Mouse (Mus musculus) stomach, embryonic 14.5 days (tissue): Measurements from ENCODE around the gene Dapk3. TPM values are rescaled to one million over a fixed set of nuclear protein-coding genes. Genes with fewer than 3 reads are reported as not detected.

Source experiments
- ATAC-seq: fragments of 200-750 bp; cut with Nextera tagmentation; 2 replicates; pipeline ENCODE4 v1.8.0; 2017; ENCODE audit warnings: low read depth, moderate TSS enrichment; ENCODE audit not compliant: insufficient number of reproducible peaks, insufficient read depth, low FRiP score
- H3K27ac ChIP-seq: fragments of 300-500 bp; sonication (generic); 2 replicates; pipeline ENCODE4 v1.5.1; 2014; ENCODE audit warnings: mild to moderate bottlenecking, low read length, moderate library complexity, mixed read lengths
- H3K27me3 ChIP-seq: fragments of 300-500 bp; sonication (generic); 2 replicates; pipeline ENCODE4 v1.6.1; 2014; ENCODE audit warnings: low read length, control low read depth, mixed read lengths; ENCODE audit not compliant: control insufficient read depth, insufficient read depth
- H3K36me3 ChIP-seq: fragments of 300-500 bp; sonication (generic); 2 replicates; pipeline ENCODE4 v1.6.1; 2014; ENCODE audit warnings: mild to moderate bottlenecking, control low read depth, low read length, moderate library complexity, mixed read lengths; ENCODE audit not compliant: control insufficient read depth, insufficient read depth
- H3K4me1 ChIP-seq: fragments of 300-500 bp; sonication (generic); 2 replicates; pipeline ENCODE4 v1.6.1; 2014; ENCODE audit warnings: low read length, control low read depth, mixed read lengths; ENCODE audit not compliant: control insufficient read depth, insufficient read depth
- H3K4me2 ChIP-seq: fragments of 300-500 bp; sonication (generic); replicated peaks from 2 replicates; pipeline ENCODE4 v1.6.1; 2014; ENCODE audit warnings: low read depth, low read length, control low read depth
- H3K4me3 ChIP-seq: fragments of 300-500 bp; sonication (generic); 2 replicates; pipeline ENCODE4 v1.5.1; 2014; ENCODE audit warnings: low read depth, low read length, control low read depth
- H3K9ac ChIP-seq: fragments of 300-500 bp; sonication (generic); replicated peaks from 2 replicates; pipeline ENCODE4 v1.6.1; 2014; ENCODE audit warnings: low read depth, mild to moderate bottlenecking, control low read depth, low read length, moderate library complexity, mixed read lengths
- H3K9me3 ChIP-seq: fragments of 300-500 bp; sonication (generic); 2 replicates; pipeline ENCODE4 v1.6.1; 2016; ENCODE audit warnings: low read depth, low read length, control low read depth; ENCODE audit not compliant: control insufficient read depth
- WGBS: fragments of 180-500 bp; shearing (Covaris S2); extraction: QIAGEN DNeasy Blood & Tissue Kit; methylation state at CpG from one replicate; pipeline ENCODE4 v1.1.7; 2014; 5-methylcytosine and 5-hydroxymethylcytosine counted together
- polyA plus RNA-seq: library from polyadenylated mRNA; unstranded; fragments of >200 nt; fragmentation: Nextera tagmentation; extraction: Ambion mirVana; gene quantifications from 2 replicates; pipeline ENCODE4 v1.2.1, GENCODE M21; 2014

Dapk3 gene
- 48.9 and 58.7 TPM in 2 replicates for polyA plus RNA-seq

DNA sequence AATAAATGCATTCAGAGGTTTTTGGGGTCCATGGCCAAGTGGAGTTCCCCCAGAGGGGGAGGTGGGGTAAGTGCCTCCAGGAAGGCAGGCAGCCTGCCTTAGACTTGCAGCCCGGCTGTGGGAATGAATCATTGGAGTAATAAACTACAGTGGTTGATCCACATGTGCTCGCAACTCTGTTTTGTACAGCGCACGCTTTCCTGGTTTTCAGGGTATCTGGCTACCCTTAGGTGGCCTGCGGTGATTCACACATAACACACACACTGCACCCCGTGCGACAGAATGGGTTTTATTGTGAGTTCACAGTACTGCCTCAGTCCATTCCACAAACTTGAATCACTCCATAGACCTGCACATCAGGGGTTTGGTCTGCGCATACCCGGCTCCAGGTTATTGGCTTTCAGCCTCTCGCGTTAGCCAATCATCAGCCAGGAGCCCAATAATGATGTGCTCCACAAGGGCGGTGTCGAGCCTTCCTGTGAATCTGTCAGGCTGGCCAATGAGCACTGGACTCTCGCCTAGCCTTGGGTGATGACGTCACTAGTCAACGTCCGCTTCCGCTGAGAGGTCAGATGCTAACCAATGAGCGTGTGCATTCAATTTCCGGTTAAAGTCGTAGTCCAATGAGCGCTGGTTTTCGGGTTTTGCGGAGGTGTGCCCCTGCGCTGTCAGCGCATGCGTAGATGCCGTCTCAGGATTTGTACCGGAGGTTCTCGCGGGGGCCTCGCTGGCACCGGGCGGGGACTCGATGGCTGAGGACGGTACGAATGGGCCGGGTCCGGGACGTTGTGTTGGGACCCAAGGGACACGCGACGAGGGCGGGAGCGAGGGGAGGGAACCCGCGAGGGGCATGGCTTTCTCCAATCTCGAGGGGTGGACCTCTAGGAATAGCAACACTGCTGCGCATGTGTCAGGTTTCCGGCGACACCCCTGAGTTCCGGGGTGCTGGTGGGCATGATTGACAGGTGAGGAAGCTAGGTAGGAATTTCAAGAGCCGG lies at the start of gene Dapk3:
Dapk3 (plus strand) TSS at position 670 of the 998 bp plus-strand sequence.
- H3K4me1 ChIP-seq = peaks cover 29% of the 10 kb centered on the region
- H3K36me3 ChIP-seq = peaks cover 61% of the 10 kb centered on the region
- no peaks in the 10 kb centered on the region for H3K9me3 ChIP-seq
- ATAC-seq = peak; percentile 91
- H3K4me2 ChIP-seq = peak within 1 kb of the TSS; percentile 61
- peak within 1 kb of the TSS; percentile 65 for H3K9ac ChIP-seq
- WGBS = 5% methylated on average over 53 of the region's 53 CpGs
- peak within 1 kb of the TSS; percentile 63 for H3K4me3 ChIP-seq
- H3K27ac ChIP-seq = peak within 1 kb of the TSS; percentile 85
- H3K27me3 ChIP-seq = no peaks in the 10 kb centered on the region

DNA sequence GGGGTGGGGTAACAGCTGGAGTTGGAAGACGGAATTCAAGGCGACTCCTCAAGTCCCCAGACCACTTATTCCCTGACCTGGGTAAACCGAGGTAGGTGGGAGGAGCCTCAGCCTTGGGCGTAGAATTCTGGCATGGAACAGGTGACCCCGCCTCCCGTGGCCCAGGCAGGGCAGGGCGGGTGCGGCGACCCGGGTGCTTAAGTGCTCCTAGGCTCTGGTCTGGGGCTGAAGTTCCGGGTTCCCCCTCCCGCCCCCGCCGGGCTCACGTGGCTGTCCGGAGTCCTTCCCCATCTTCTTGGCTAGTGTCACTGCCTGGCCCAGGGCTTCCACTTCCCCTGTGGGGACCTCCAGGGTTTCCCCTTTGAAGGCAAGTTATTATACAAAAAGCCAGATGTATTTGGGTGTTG lies 48.6 kb upstream of the Dapk3 start:
- no peaks in the 10 kb centered on the region for H3K9me3 ChIP-seq
- ATAC-seq = no peak
- no peaks in the 10 kb centered on the region for H3K36me3 ChIP-seq
- H3K27ac ChIP-seq = no peak overlapping the region
- H3K4me2 ChIP-seq = peak overlapping the region; percentile 2; the same call in 1 of the 2 replicates
- no peak overlapping the region for H3K4me3 ChIP-seq
- WGBS = 3% methylated on average over 16 of the region's 16 CpGs
- peaks cover 4% of the 10 kb centered on the region; the same call in 1 of the 2 replicates for H3K27me3 ChIP-seq
- H3K9ac ChIP-seq = no peak overlapping the region
- H3K4me1 ChIP-seq = peaks cover 17% of the 10 kb centered on the region

DNA sequence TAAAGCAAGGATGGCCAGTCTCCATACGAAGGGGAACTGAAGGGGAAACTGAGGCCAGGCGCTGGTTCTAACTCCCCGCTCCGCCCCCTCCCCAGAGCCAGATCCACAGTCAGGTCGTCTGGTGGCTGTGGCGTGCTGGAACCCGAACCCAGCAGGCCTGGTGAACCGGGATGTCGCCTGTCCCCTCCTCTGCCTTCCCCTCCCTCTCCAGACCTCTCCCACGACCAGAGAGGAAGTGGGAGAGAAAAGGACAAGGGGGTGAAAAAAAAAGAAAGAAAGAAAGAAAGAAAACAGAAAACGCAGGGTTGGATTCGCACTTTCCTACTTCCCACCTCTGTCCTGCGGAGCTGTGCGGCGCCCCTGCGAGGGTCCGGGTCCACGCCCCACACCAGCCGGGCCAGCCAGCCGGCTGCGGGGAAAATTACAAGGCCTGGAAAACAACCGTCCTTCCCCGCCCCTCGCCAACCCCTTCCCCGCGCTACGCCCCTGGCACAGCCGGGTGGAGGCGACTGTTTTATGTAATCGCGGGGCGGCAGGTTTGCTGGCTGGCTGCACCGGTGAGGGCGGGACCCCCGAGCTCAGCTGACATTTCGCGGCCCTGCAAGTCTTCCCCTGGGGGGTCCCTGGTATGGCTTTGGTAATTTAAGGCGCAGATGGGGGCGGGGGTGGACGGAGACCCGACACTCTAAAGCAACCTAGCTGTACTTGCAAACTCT lies 47.7 kb upstream of the Dapk3 start, which contains the start of gene Zbtb7a:
Zbtb7a (plus strand) TSS at position 255 of the 716 bp plus-strand sequence.
- WGBS = 3% methylated on average over 40 of the region's 41 CpGs
- peak within 1 kb of the TSS; percentile 99 for H3K9ac ChIP-seq
- ATAC-seq = no peak
- peaks cover 4% of the 10 kb centered on the region; the same call in 1 of the 2 replicates for H3K27me3 ChIP-seq
- peak within 1 kb of the TSS; percentile 84 for H3K4me2 ChIP-seq
- peak within 1 kb of the TSS; percentile 99 for H3K27ac ChIP-seq
- no peaks in the 10 kb centered on the region for H3K9me3 ChIP-seq
- peak within 1 kb of the TSS; percentile 94 for H3K4me3 ChIP-seq
- peaks cover 26% of the 10 kb centered on the region for H3K4me1 ChIP-seq
- no peaks in the 10 kb centered on the region for H3K36me3 ChIP-seq

DNA sequence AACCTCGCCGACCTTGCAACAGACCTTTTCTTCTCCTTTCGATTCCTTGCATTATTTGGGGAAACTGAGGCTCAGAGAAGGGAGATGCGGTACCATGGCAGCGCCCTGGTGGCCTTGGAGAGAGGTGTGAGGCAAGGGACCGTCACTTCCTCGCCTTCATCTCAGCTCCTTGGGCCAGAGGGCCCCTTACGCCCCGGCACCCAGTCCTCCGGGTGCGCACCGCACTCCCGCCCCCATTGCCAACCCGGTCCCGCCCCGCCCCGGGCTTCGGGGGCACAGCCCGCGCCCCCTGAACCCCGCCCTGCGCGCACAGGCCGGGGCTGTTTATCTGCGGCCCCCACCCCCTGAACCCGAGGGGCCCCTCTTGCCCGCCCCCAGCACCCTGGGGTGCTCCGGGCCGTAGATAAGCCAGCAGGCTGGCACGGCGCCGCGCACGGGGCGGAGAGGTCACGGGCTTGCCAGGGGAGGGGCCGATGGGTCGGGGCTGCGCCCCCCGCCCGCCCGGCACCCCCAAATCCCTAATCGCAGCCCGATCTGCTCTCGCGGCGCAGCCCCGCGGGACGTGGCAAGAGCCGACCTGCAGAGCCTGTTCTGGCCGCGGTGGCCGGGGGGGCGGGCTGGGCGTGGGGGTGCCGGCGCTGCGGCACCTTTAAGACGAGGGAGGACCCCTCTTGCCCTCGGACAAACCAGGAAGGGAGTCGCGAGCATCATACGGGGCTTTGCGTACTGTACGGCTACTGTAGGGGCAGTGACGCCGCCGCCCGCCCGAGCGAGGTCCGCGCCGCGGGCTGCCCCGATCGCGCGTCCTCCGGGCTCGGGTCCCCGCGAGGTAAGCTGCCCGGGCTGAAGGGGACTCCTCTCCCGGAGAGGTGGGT lies 46.7 kb upstream of the Dapk3 start:
- Histone ChIP-seq H3K36me3 (no peaks in the 10 kb centered on the region), H3K4me2 (peak overlapping the region; percentile 84), H3K4me1 (peaks cover 36% of the 10 kb centered on the region), H3K27me3 (peaks cover 4% of the 10 kb centered on the region; the same call in 1 of the 2 replicates), H3K4me3 (peak overlapping the region; percentile 94), H3K27ac (peak overlapping the region; percentile 99), H3K9ac (peak overlapping the region; percentile 99), H3K9me3 (no peaks in the 10 kb centered on the region)
- WGBS = under 1% methylated on average over 71 of the region's 86 CpGs
- peak; percentile 30 for ATAC-seq

DNA sequence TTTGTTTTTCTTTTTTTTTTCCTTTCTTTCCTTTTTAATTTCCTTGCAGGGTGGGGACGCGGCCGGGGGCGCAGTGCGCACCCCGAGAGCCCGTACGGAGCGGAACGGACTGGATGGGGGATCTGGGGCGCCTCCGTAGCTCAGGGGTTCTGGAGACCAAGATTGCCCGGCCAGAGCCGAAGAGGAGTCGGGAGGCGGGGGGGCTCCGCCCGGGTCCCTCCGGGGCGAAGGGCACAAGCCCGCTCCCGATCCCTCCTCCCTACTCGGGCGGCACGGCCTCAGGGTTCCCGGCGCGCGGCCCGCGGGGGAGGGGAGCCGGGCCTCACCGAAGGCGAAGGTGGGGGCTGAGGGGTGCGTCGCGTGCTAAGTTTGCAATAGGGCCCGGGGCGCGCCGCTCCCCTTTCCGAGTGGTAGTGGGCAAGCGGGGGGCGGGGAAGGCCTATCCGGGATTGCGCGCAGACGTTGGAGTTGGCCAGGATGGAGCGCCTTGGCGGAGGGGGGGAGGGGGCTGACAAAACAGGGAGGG lies 46.0 kb upstream of the Dapk3 start:
- H3K4me1 ChIP-seq = peaks cover 42% of the 10 kb centered on the region

DNA sequence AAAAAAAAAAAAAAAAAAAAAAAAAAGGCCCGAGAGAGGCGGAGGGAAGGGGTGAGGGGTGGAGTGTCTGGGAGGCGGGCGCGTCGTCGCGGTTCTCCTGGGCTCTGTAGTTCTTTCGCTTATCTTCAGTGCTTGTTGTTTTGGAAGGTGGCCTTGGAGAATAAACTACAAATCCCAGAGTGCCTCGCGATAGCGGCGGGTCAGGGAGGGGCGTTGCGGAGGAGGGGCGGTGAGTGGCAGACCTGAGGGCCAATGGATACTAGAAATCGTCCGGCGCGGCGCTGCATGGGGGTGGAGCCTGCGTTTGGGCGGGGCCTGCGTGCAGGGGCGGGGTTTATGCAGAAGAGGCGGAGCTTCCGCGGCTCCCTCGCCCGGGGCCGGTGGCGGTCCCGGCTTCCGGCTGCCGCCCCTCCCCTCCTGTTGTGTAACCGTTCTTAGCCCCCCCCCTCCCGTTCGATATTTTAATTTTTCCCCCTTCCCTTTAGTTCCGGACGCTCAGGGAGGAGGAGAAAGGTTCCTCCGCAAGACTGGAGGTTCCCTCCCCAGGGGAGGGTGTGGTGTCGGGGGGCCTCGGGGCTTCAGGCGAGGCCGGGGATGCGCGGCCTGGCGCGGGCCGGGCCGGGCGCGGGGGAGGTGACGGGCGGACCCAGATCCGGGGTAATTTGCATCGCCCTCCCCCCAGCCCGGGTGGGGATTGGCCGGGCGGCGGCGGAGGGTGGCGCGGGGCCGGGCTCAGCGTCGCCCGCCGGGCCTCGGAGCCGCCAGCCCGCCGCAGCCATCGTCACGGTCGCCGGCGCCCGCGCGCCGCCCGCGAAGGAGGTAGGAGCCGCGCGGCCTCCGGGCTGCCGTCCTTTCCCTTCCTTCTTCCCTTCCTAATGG lies 45.3 kb upstream of the Dapk3 start:
- Histone ChIP-seq H3K9ac (peak overlapping the region; percentile 90), H3K4me2 (peak overlapping the region; percentile 93), H3K27me3 (peaks cover 4% of the 10 kb centered on the region; the same call in 1 of the 2 replicates), H3K4me3 (peak overlapping the region; percentile 94), H3K4me1 (peaks cover 46% of the 10 kb centered on the region), H3K36me3 (no peaks in the 10 kb centered on the region), H3K27ac (peak overlapping the region; percentile 99), H3K9me3 (no peaks in the 10 kb centered on the region)
- ATAC-seq = peak; percentile 87
- WGBS = under 1% methylated on average over 79 of the region's 89 CpGs

More for the DNA sequence above, 46.0 kb upstream of the Dapk3 start:
- Histone ChIP-seq H3K27ac (peak overlapping the region; percentile 99), H3K4me2 (peak overlapping the region; percentile 84), H3K36me3 (no peaks in the 10 kb centered on the region), H3K27me3 (peaks cover 4% of the 10 kb centered on the region; the same call in 1 of the 2 replicates), H3K9ac (peak overlapping the region; percentile 99), H3K4me3 (peak overlapping the region; percentile 94), H3K9me3 (no peaks in the 10 kb centered on the region)
- peak; percentile 16; the same call in 1 of the 2 replicates for ATAC-seq
- 1% methylated on average over 50 of the region's 50 CpGs for WGBS
